Mouse (Mus musculus): ENCODE measurements around the gene Asic2. TPM values are rescaled to one million over a fixed set of nuclear protein-coding genes. Genes with fewer than 3 reads are reported as not detected.

The Asic2 gene
- polyA plus RNA-seq, 1 experiment from 2014 or later, result 17.7 TPM

GRCm38 (mm10) chr11:81153841-81154240 is 814.4 kb downstream of the Asic2 start:
- Histone ChIP-seq H3K4me3 (peak overlapping the region; percentile 48), H3K36me3 (no peaks in the 10 kb centered on the region), H3K9ac (peak overlapping the region; percentile 17; the same call in 1 of the 2 replicates), H3K27me3 (peaks cover 2% of the 10 kb centered on the region; the same call in 1 of the 2 replicates), H3K4me2 (peak overlapping the region; percentile 83), H3K27ac (replicated peaks) (0 out of 2 replicates have a peak overlapping the region, but pooled peaks have one; percentile 77), H3K4me1 (replicated peaks) (peaks cover 34% of the 10 kb centered on the region), H3K9me3 (no peaks in the 10 kb centered on the region)
- WGBS, result 7% methylated on average over 13 of the region's 13 CpGs
- ATAC-seq (ENCODE audit: low FRiP score, low read depth), result peak; percentile 28; the same call in 1 of the 2 replicates

DNA sequence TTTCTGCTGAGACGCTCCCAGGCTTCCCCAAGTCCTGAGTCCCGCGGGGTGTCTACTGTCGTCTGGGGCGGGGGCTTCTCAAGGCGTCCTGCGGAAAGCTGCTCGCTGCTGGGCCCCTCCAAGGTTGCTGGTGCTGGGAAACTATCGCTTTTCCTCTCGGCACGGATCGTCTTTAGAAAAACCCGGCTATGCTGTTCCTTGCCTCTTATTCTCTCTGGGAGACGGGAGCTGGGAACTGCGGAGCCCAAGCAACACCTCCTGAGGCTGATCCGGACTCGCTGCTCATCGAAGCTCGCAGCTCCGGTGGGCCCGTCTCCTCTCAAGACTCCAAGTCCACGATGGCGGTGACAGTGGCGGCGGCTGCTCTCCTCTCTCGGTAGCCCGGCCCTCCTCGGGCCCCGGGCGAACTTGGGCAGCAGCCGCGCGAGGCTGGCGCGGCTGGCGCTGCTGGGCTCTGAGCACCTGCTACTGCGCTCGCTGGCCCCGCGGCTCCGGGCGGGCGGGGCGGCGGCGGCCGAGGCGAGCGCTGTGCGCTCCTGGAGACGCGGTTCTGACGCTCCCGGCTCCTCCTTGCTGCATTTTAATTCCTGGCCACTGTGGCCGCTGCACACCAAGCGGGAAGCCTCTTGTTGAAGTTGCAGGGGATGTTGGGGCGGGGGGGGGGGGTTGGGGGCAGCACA is 815.0 kb downstream of the Asic2 start:
- H3K36me3 ChIP-seq, result no peaks in the 10 kb centered on the region
- peak overlapping the region; percentile 48 for H3K4me3 ChIP-seq
- peak overlapping the region; percentile 83 for H3K4me2 ChIP-seq
- peak; percentile 87 for ATAC-seq (ENCODE audit: low FRiP score, low read depth)
- peaks cover 39% of the 10 kb centered on the region for H3K4me1 ChIP-seq (replicated peaks)
- H3K9me3 ChIP-seq, result no peaks in the 10 kb centered on the region
- H3K27me3 ChIP-seq, result peaks cover 2% of the 10 kb centered on the region; the same call in 1 of the 2 replicates
- WGBS, result under 1% methylated on average over 57 of the region's 57 CpGs
- H3K9ac ChIP-seq, result peak overlapping the region; percentile 66
- peak overlapping the region; percentile 77 for H3K27ac ChIP-seq (replicated peaks)

DNA sequence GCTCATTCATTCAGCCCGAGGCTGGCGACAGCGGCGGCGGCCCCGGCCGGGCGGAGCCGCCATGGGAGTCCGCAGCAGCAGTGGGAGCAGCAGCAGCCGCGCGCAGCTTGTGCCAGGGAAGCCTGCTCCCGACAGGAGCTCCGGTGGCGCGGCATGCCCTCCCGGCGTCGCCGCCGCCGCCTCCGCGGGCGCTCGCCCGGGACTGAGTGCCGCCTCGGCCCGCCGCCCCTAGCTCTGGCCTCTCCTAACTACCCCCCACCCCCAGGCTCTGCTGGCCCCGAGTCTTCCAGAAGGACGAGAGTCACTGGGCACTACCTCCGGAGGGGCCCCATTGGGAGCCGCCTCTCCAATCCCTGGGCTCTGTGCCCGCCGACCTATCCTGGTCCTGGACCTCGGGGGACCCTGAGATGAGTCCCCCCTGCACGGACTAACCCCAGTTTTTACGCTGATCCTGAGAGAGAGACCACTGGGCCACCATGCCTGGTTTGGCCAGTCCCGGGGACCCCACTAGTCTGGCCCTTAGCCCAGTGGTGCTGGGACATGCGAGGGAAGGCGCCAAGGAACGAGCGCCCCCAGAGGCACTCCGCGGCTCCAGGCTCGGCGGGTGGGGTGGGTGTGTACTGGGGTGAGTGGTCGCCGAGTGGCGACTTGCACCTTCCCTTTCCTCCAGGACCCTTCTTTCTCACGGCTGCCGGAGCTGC is 815.6 kb downstream of the Asic2 start:
- ATAC-seq (ENCODE audit: low FRiP score, low read depth), result peak; percentile 82
- peaks cover 42% of the 10 kb centered on the region for H3K4me1 ChIP-seq (replicated peaks)
- H3K36me3 ChIP-seq, result no peaks in the 10 kb centered on the region
- WGBS, result under 1% methylated on average over 51 of the region's 55 CpGs
- peak overlapping the region; percentile 83 for H3K4me2 ChIP-seq
- H3K4me3 ChIP-seq, result peak overlapping the region; percentile 48
- H3K27ac ChIP-seq (replicated peaks), result peak overlapping the region; percentile 77
- H3K9ac ChIP-seq, result peak overlapping the region; percentile 66
- peaks cover 2% of the 10 kb centered on the region; the same call in 1 of the 2 replicates for H3K27me3 ChIP-seq
- no peaks in the 10 kb centered on the region for H3K9me3 ChIP-seq

GRCm38 (mm10) chr11:81152021-81152385 is 816.3 kb downstream of the Asic2 start:
- 0% methylated on average over 30 of the region's 42 CpGs for WGBS
- peaks cover 2% of the 10 kb centered on the region; the same call in 1 of the 2 replicates for H3K27me3 ChIP-seq
- ATAC-seq (ENCODE audit: low FRiP score, low read depth), result peak; percentile 45
- H3K4me2 ChIP-seq, result peak overlapping the region; percentile 83
- H3K9me3 ChIP-seq, result no peaks in the 10 kb centered on the region
- H3K27ac ChIP-seq (replicated peaks), result peak overlapping the region; percentile 77
- H3K36me3 ChIP-seq, result no peaks in the 10 kb centered on the region
- H3K9ac ChIP-seq, result peak overlapping the region; percentile 66
- peak overlapping the region; percentile 48 for H3K4me3 ChIP-seq
- peaks cover 43% of the 10 kb centered on the region for H3K4me1 ChIP-seq (replicated peaks)

- H3K9ac ChIP-seq, result peak overlapping the region; percentile 66
- 0 out of 2 replicates have a peak, but pooled peaks have one; percentile 3 for ATAC-seq (ENCODE audit: low FRiP score, low read depth)
- WGBS, result 5% methylated on average over 36 of the region's 36 CpGs
- H3K4me1 ChIP-seq (replicated peaks), result peaks cover 48% of the 10 kb centered on the region
- H3K36me3 ChIP-seq, result no peaks in the 10 kb centered on the region
- H3K4me3 ChIP-seq, result peak overlapping the region; percentile 48
- H3K9me3 ChIP-seq, result no peaks in the 10 kb centered on the region
- H3K4me2 ChIP-seq, result peak overlapping the region; percentile 83
- H3K27ac ChIP-seq (replicated peaks), result peak overlapping the region; percentile 77; the same call in 1 of the 2 replicates
- H3K27me3 ChIP-seq, result peaks cover 2% of the 10 kb centered on the region; the same call in 1 of the 2 replicates
These were observed 816.8 kb downstream of the Asic2 start for GRCm38 (mm10) chr11:81151286-81152020.

- H3K4me3 ChIP-seq, result no peak overlapping the region
- H3K27me3 ChIP-seq, result peaks cover 2% of the 10 kb centered on the region; the same call in 1 of the 2 replicates
- peak overlapping the region; percentile 83 for H3K4me2 ChIP-seq
- H3K27ac ChIP-seq (replicated peaks), result no peak overlapping the region
- no peaks in the 10 kb centered on the region for H3K9me3 ChIP-seq
- H3K36me3 ChIP-seq, result no peaks in the 10 kb centered on the region
- H3K4me1 ChIP-seq (replicated peaks), result peaks cover 52% of the 10 kb centered on the region
- no peak for ATAC-seq (ENCODE audit: low FRiP score, low read depth)
- H3K9ac ChIP-seq, result no peak overlapping the region
- 67% methylated on average over 8 of the region's 8 CpGs for WGBS
These were observed 817.6 kb downstream of the Asic2 start for GRCm38 (mm10) chr11:81150621-81151020.

DNA sequence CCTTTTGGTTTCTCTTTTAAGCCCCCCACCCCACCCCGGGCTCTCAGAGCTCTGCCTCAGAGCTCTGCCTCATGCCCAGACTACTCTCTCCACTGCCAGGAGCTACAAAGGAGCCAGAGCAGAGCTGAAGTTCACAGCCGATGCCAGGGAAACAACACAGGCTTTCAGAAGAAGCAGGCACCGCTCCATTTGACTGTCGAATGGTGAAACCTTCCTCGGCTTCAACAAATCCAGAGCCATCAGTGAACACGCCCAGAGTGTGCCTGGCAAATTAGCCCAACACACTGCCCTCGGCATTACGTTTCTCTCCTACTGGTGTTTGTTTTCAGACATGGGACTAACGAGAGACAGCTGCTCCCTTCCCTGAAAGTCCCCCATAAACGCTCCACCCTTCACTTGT is 819.8 kb downstream of the Asic2 start:
- ATAC-seq (ENCODE audit: low FRiP score, low read depth), result no peak
- no peak overlapping the region for H3K9ac ChIP-seq
- 52% methylated on average over 10 of the region's 10 CpGs for WGBS
- no peaks in the 10 kb centered on the region for H3K27me3 ChIP-seq
- H3K36me3 ChIP-seq, result no peaks in the 10 kb centered on the region
- H3K4me2 ChIP-seq, result peak overlapping the region; percentile 21; the same call in 1 of the 2 replicates
- peaks cover 48% of the 10 kb centered on the region for H3K4me1 ChIP-seq (replicated peaks)
- no peaks in the 10 kb centered on the region for H3K9me3 ChIP-seq
- H3K4me3 ChIP-seq, result no peak overlapping the region
- no peak overlapping the region for H3K27ac ChIP-seq (replicated peaks)

DNA sequence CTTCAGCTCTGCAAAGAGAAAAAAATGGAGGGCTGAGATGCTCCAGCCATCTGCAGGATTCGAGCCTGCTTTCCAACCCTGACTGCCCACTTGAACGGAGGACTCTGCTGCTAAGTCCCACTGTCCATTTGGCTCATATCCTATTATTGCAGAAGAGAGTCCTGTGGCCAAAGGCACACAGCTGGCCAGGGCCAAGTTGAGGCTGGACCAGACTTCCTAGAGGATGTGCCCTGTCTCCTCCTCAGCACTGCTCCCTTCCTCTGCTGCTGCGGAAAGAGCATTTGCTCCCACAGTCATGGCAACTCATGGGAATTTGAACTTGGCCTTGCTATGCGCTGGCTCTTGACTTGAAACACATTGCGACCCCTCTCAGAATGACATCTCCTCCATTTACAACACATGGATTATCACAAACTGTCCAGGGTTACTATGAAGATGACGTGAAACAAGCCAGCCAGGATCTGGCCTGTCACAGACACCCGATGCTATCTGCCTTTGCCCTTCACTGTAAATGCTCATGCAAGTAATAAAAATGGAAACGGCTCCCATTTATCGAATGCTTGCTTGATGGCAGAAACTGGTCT is 821.6 kb downstream of the Asic2 start:
- Histone ChIP-seq H3K27me3 (no peaks in the 10 kb centered on the region), H3K9me3 (no peaks in the 10 kb centered on the region), H3K27ac (replicated peaks) (no peak overlapping the region), H3K9ac (no peak overlapping the region), H3K4me2 (no peak overlapping the region), H3K4me1 (replicated peaks) (peaks cover 42% of the 10 kb centered on the region), H3K36me3 (no peaks in the 10 kb centered on the region), H3K4me3 (no peak overlapping the region)
- no peak for ATAC-seq (ENCODE audit: low FRiP score, low read depth)
- WGBS, result 76% methylated on average over 9 of the region's 9 CpGs

DNA sequence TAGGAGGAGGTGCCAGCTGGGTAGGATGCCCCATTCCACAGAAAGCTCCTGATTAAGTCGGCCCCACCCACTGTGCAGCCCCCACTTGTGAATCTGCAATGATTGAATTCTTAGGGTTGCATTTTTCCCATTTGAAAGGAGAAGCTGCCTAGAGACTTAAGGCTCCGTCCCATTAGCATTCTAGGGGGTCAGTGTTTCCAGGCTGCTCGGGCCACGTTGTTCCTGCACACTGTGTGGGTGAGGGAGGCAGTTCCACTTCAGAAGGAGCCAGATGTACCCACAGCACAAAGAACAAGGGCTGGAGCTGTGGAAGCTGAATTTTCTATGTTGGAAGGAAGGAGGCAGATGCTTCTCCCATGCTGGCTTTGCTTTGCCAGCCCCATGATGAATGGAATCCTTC is 833.1 kb downstream of the Asic2 start:
- Histone ChIP-seq H3K4me3 (no peak overlapping the region), H3K9me3 (no peaks in the 10 kb centered on the region), H3K4me2 (no peak overlapping the region), H3K27ac (replicated peaks) (no peak overlapping the region), H3K9ac (no peak overlapping the region), H3K27me3 (no peaks in the 10 kb centered on the region), H3K4me1 (replicated peaks) (no peaks in the 10 kb centered on the region; the same call in 1 of the 2 replicates), H3K36me3 (no peaks in the 10 kb centered on the region)
- WGBS, result 42% methylated on average over 4 of the region's 4 CpGs
- ATAC-seq (ENCODE audit: low FRiP score, low read depth), result no peak

GRCm38 (mm10) chr11:81133950-81134349 is 834.3 kb downstream of the Asic2 start:
- H3K9me3 ChIP-seq, result no peaks in the 10 kb centered on the region
- no peak for ATAC-seq (ENCODE audit: low FRiP score, low read depth)
- no peak overlapping the region for H3K4me3 ChIP-seq
- H3K27me3 ChIP-seq, result no peaks in the 10 kb centered on the region
- no peak overlapping the region for H3K27ac ChIP-seq (replicated peaks)
- H3K4me1 ChIP-seq (replicated peaks), result no peaks in the 10 kb centered on the region; the same call in 1 of the 2 replicates
- 13% methylated on average over 5 of the region's 5 CpGs for WGBS
- H3K4me2 ChIP-seq, result no peak overlapping the region
- no peak overlapping the region for H3K9ac ChIP-seq
- H3K36me3 ChIP-seq, result no peaks in the 10 kb centered on the region

DNA sequence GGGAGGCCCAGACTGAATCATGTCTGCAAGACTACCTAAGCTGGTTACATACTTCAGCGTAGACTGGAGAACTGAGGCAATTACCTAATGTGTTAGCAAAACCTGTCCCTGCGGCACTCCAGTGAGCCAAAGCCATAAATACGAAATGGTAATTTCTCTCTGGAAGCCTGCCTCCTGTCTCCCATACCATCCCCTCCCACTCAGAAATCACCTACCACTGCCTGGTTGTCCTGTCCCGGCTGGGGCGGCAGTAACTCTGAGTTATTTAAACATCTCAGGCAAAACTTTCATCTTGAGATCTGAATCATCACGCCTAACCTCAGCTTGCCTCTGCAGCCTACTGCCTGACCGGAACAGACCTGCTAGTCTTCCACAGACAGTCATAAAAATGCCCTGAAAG is 835.6 kb downstream of the Asic2 start:
- Histone ChIP-seq H3K4me2 (no peak overlapping the region), H3K4me1 (replicated peaks) (no peaks in the 10 kb centered on the region; the same call in 1 of the 2 replicates), H3K36me3 (no peaks in the 10 kb centered on the region), H3K9ac (no peak overlapping the region), H3K27me3 (no peaks in the 10 kb centered on the region), H3K4me3 (no peak overlapping the region), H3K9me3 (no peaks in the 10 kb centered on the region), H3K27ac (replicated peaks) (no peak overlapping the region)
- 87% methylated on average over 7 of the region's 7 CpGs for WGBS
- no peak for ATAC-seq (ENCODE audit: low FRiP score, low read depth)
